Mouse (Mus musculus) forebrain, embryonic 10.5 days (tissue): Measurements from ENCODE around the gene Cdkn2d. TPM values are rescaled to one million over a fixed set of nuclear protein-coding genes. Genes with fewer than 3 reads are reported as not detected.
A peak's percentile ranks its signal among the peaks of the same experiment; 100 is the strongest.
"Not testable (repeated sequence)": the region's sequence is repeated elsewhere in the genome, so short reads cannot be mapped to it uniquely, and the experiment has no call there.

Experiments used
- DNase-seq: peaks from one replicate; pipeline ENCODE4 v3.0.0-alpha.2; 2017; ENCODE audit warnings: low spot score; ENCODE audit errors: extremely low spot score
- H3K27ac ChIP-seq: fragments of 300-500 bp; sonication (generic); 2 replicates; pipeline ENCODE4 v1.5.1; 2016; ENCODE audit warnings: mild to moderate bottlenecking
- H3K27me3 ChIP-seq: fragments of 300-500 bp; sonication (generic); 2 replicates; pipeline ENCODE4 v1.6.1; 2016; ENCODE audit warnings: mild to moderate bottlenecking; ENCODE audit not compliant: poor library complexity, severe bottlenecking
- H3K36me3 ChIP-seq: fragments of 300-500 bp; sonication (generic); replicated peaks from 2 replicates; pipeline ENCODE4 v1.6.1; 2016; ENCODE audit warnings: mild to moderate bottlenecking, moderate library complexity
- H3K4me1 ChIP-seq: fragments of 300-500 bp; sonication (generic); 2 replicates; pipeline ENCODE4 v1.6.1; 2016
- H3K4me3 ChIP-seq: fragments of 300-500 bp; sonication (generic); 2 replicates; pipeline ENCODE4 v1.5.1; 2016; ENCODE audit warnings: mild to moderate bottlenecking, moderate library complexity
- H3K9me3 ChIP-seq: fragments of 300-500 bp; sonication (generic); 2 replicates; pipeline ENCODE4 v1.6.1; 2016; ENCODE audit warnings: mild to moderate bottlenecking, moderate library complexity
- WGBS: fragments of 180-500 bp; shearing (Covaris S2); methylation state at CpG from one replicate; pipeline ENCODE4 v1.1.7; 2016; 5-methylcytosine and 5-hydroxymethylcytosine counted together
- polyA plus RNA-seq: library from polyadenylated mRNA; unstranded; fragments of >200 nt; fragmentation: Nextera tagmentation; extraction: Ambion mirVana; gene quantifications from 2 replicates; pipeline ENCODE4 v1.2.1, GENCODE M21; 2016

Cdkn2d gene
- polyA plus RNA-seq, 1 experiment from 2014 or later: 42.9 TPM

DNA sequence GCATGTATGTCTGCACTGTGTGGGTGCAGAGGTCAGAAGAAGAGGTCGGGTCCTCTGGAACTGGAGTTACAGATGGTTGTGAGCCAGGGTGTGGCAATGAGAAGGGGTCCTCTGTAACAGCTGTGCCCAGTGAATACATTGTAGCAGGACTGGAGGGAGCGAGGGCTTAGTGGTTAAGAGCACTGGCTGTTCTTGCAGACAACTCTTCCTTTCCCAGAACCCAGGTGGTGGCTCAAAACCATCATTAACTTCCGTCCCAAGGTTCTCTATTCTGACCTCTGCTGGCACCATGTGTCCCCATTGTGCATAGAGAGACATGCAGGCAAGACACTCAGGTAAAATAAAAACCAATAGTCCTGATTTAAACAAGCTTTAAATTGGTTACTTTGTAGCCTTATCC is 36.4 kb upstream of the Cdkn2d start:
- 82% methylated on average over 3 of the region's 3 CpGs for WGBS
- H3K27ac ChIP-seq: no peak overlapping the region
- peaks cover 29% of the 10 kb centered on the region for H3K36me3 ChIP-seq
- no peak for DNase-seq
- no peaks in the 10 kb centered on the region for H3K27me3 ChIP-seq
- peaks cover 19% of the 10 kb centered on the region for H3K4me1 ChIP-seq
- no peaks in the 10 kb centered on the region for H3K9me3 ChIP-seq
- no peak overlapping the region for H3K4me3 ChIP-seq

- no peaks in the 10 kb centered on the region for H3K27me3 ChIP-seq
- H3K4me3 ChIP-seq: no peak overlapping the region
- no peaks in the 10 kb centered on the region for H3K9me3 ChIP-seq
- 92% methylated on average over 11 of the region's 11 CpGs for WGBS
- H3K4me1 ChIP-seq: peaks cover 26% of the 10 kb centered on the region
- no peak for DNase-seq
- H3K27ac ChIP-seq: no peak overlapping the region
- peaks cover 21% of the 10 kb centered on the region for H3K36me3 ChIP-seq
Measured at GRCm38 (mm10) chr9:21324269-21324668, 33.1 kb upstream of the Cdkn2d start.

GRCm38 (mm10) chr9:21322917-21323297 is 31.7 kb upstream of the Cdkn2d start:
- not testable (repeated sequence) for H3K9me3 ChIP-seq

GRCm38 (mm10) chr9:21322211-21322916 is 31.2 kb upstream of the Cdkn2d start:
- H3K4me3 ChIP-seq: peak overlapping the region; percentile 85; the same call in 1 of the 2 replicates
- 87% methylated on average over 19 of the region's 19 CpGs for WGBS

More at GRCm38 (mm10) chr9:21322917-21323297, 31.7 kb upstream of the Cdkn2d start:
- H3K27me3 ChIP-seq, H3K27ac ChIP-seq, DNase-seq, H3K4me3 ChIP-seq: not testable (repeated sequence)
- H3K36me3 ChIP-seq: peaks cover 21% of the 10 kb centered on the region
- WGBS: 87% methylated on average over 8 of the region's 8 CpGs
- peaks cover 26% of the 10 kb centered on the region for H3K4me1 ChIP-seq

DNA sequence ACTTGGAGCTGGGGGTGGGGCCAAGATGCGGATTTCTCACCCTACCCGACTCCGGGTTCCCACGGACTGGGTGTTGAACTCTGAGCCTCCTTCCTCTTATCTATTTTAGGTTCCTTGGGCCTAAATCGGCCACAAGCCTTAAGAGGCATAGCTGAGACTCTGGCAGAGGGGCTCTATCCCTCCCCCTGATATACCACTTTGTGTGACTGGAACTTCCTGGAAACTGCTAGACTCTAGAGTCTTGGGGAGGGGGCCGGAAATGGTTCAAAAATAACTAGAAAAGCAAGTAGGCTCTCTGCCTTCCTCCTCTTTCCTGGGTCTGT is 30.3 kb upstream of the Cdkn2d start:
- Histone ChIP-seq H3K4me3 (peak overlapping the region; percentile 85), H3K36me3 (peaks cover 18% of the 10 kb centered on the region), H3K4me1 (peaks cover 26% of the 10 kb centered on the region), H3K27ac (peak overlapping the region; percentile 83), H3K9me3 (no peaks in the 10 kb centered on the region), H3K27me3 (no peaks in the 10 kb centered on the region)
- no peak for DNase-seq
- 17% methylated on average over 6 of the region's 6 CpGs for WGBS

More at GRCm38 (mm10) chr9:21322211-21322916, 31.2 kb upstream of the Cdkn2d start:
- H3K4me1 ChIP-seq: peaks cover 26% of the 10 kb centered on the region
- no peak for DNase-seq
- peaks cover 21% of the 10 kb centered on the region for H3K36me3 ChIP-seq
- H3K27ac ChIP-seq: 0 out of 2 replicates have a peak overlapping the region, but pooled peaks have one; percentile 83
- no peaks in the 10 kb centered on the region for H3K27me3 ChIP-seq
- H3K9me3 ChIP-seq: no peaks in the 10 kb centered on the region

GRCm38 (mm10) chr9:21320619-21321512 is 29.7 kb upstream of the Cdkn2d start, which contains the start of gene Slc44a2:
Slc44a2 (plus strand) TSS chr9:21320698.
- DNase-seq: peak; percentile 85
- Histone ChIP-seq H3K4me3 (peak within 1 kb of the TSS; percentile 85), H3K9me3 (no peaks in the 10 kb centered on the region), H3K27ac (peak within 1 kb of the TSS; percentile 83), H3K4me1 (peaks cover 26% of the 10 kb centered on the region), H3K27me3 (no peaks in the 10 kb centered on the region), H3K36me3 (peaks cover 14% of the 10 kb centered on the region)
- WGBS: under 1% methylated on average over 52 of the region's 52 CpGs

DNA sequence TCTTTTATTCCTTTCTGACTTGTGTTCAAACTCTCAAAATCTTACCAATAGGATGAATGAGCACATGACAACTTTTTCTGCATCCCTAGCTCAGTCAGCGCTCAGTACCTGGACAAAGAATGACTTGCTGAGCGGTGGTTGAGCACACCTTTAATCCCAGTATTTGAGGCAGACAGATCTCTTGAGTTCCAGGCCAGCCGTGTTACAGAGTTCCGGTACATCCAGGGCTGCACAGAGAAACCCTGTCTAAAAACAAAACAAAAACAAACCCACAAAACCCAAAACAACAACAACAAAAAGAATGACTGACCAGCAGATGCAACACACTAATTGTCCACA is 29.0 kb upstream of the Cdkn2d start:
- peak overlapping the region; percentile 85 for H3K4me3 ChIP-seq
- 26% methylated on average over 4 of the region's 4 CpGs for WGBS
- no peak for DNase-seq
- H3K4me1 ChIP-seq: peaks cover 26% of the 10 kb centered on the region
- no peaks in the 10 kb centered on the region for H3K27me3 ChIP-seq
- H3K36me3 ChIP-seq: peaks cover 11% of the 10 kb centered on the region
- H3K9me3 ChIP-seq: no peaks in the 10 kb centered on the region
- peak overlapping the region; percentile 83 for H3K27ac ChIP-seq

DNA sequence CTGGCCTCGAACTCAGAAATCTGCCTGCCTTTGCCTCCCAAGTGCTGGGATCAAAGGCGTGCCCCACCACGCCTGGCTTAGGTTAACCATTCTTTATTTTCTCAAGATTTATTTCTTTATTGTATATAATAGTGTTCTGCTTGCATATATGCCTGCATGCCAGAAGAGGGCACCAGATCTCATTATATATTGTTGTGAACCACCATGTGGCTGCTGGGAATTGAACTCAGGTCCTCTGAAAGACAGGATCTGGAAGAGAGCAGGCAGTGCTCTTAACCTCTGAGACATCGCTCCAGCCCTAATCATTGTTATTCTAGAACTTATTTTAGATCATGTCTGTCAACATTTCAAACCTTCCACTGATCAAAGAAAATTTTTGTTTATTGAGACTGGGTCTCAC is 28.3 kb upstream of the Cdkn2d start:
- Histone ChIP-seq H3K4me1 (peaks cover 26% of the 10 kb centered on the region), H3K27ac (no peak overlapping the region), H3K9me3 (no peaks in the 10 kb centered on the region), H3K36me3 (peaks cover 5% of the 10 kb centered on the region), H3K4me3 (no peak overlapping the region), H3K27me3 (no peaks in the 10 kb centered on the region)
- no peak for DNase-seq
- 92% methylated on average over 4 of the region's 4 CpGs for WGBS

- no peak for DNase-seq
- Histone ChIP-seq H3K4me3 (no peak overlapping the region), H3K36me3 (no peaks in the 10 kb centered on the region), H3K9me3 (no peaks in the 10 kb centered on the region), H3K27me3 (no peaks in the 10 kb centered on the region), H3K27ac (no peak overlapping the region), H3K4me1 (peaks cover 26% of the 10 kb centered on the region)
- 91% methylated on average over 6 of the region's 6 CpGs for WGBS
Measured at GRCm38 (mm10) chr9:21318792-21319191, 27.6 kb upstream of the Cdkn2d start.

DNA sequence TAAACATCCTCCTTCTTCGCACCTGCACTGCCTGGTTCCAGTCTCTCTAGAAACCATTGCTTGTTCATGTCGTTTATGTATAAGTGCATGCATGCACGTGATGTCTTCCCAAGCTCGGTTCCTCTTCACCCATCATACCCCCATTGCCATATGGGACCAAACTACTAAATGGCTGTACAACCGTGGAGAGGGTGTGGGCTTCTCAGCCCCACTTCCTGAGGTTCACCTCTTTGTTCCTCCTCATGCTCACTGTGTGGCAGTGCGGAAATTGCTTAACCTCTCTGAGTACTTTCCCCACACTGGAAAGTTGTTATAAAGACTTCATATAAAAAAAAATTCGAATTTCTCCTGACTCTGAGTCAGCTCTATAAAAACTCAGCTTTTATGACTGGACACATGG is 25.5 kb upstream of the Cdkn2d start:
- H3K9me3 ChIP-seq: no peaks in the 10 kb centered on the region
- no peaks in the 10 kb centered on the region for H3K36me3 ChIP-seq
- WGBS: 83% methylated on average over 7 of the region's 7 CpGs
- no peak overlapping the region for H3K27ac ChIP-seq
- H3K27me3 ChIP-seq: peaks cover 18% of the 10 kb centered on the region
- no peak for DNase-seq
- H3K4me3 ChIP-seq: no peak overlapping the region
- H3K4me1 ChIP-seq: peaks cover 19% of the 10 kb centered on the region

DNA sequence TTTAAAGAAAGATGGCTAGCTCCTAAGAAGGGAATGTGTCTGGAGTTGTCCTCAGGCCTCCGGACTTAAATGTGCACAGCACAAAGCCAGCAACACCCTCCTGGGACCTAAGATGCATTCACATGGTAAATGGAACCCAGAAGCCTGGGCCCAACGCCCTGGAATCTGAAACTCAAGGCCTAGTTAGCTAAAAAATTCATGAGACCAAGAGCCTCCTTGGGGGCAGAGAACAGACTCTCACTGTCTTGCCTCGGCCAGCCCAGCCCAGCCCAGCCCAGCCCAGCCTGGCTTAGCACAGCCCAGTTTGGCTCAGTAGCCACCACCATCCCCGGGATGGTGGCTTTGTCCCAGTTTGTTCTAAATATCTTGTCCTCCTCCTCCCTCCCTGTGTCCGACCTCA is 24.2 kb upstream of the Cdkn2d start:
- WGBS: 68% methylated on average over 5 of the region's 5 CpGs
- H3K4me3 ChIP-seq: no peak overlapping the region
- no peaks in the 10 kb centered on the region for H3K9me3 ChIP-seq
- H3K4me1 ChIP-seq: peaks cover 8% of the 10 kb centered on the region
- no peaks in the 10 kb centered on the region for H3K36me3 ChIP-seq
- peaks cover 29% of the 10 kb centered on the region for H3K27me3 ChIP-seq
- H3K27ac ChIP-seq: no peak overlapping the region
- DNase-seq: no peak

GRCm38 (mm10) chr9:21314367-21315140 is 23.3 kb upstream of the Cdkn2d start:
- no peaks in the 10 kb centered on the region for H3K36me3 ChIP-seq
- H3K27ac ChIP-seq: no peak overlapping the region
- no peak overlapping the region for H3K4me3 ChIP-seq
- DNase-seq: no peak
- peaks cover 6% of the 10 kb centered on the region; the same call in 1 of the 2 replicates for H3K4me1 ChIP-seq
- no peaks in the 10 kb centered on the region for H3K9me3 ChIP-seq
- WGBS: 88% methylated on average over 9 of the region's 9 CpGs
- H3K27me3 ChIP-seq: peaks cover 34% of the 10 kb centered on the region
